In genomic region chr7:84142736-84143473, GRCm38 (mm10) we compare ENCODE assay signal across 9 mouse cellular contexts. TPM values are rescaled to one million over a fixed set of nuclear protein-coding genes. Genes with fewer than 3 reads are reported as not detected.
DNase-seq lines count a peak whose midpoint lies in the region; ATAC-seq and TF ChIP-seq lines count a peak whose summit lies in the region.
"Had no signal": no experiment of that assay in that cellular context is flagged by ENCODE, and none has a peak within 500 bp of the region (broad histone marks: within the 10 kb centered on the region; RNA-seq: fewer than 3 reads in every experiment).

No protein-coding gene starts in this region.

- no peak for TF ChIP-seq CTCF in lung, adult 2 months (IDR thresholded peaks at IDR 0.05; ENCODE audit: insufficient read depth, low read length)

- 32% methylated on average over 7 of the region's 7 CpGs for WGBS in lung, adult 2 months

- no peak overlapping the region for H3K4me3 ChIP-seq in lung, adult 2 months (replicated peaks; ENCODE audit: extremely low read depth, low read depth, low read length)

- ATAC-seq in hematopoietic stem cell, adult 5-6 weeks (replicated peaks in 1 of 2; ENCODE audit: insufficient read depth in 1 of 2, low FRiP score in 2 of 2, low TSS enrichment in 1 of 2, low read depth in 1 of 2, poor library complexity in 2 of 2, severe bottlenecking in 2 of 2) = peak; percentile 71 to 84; a peak in 3 of 4 replicates
- ATAC-seq: forebrain, embryonic 14.5 days had no signal

- peak; percentile 67 to 69 for DNase-seq in lung, adult 18-20 months
- DNase-seq in lung, adult 2 months = no peak
- peak; percentile 74 for DNase-seq in lung, postnatal 36 days
- no peak for DNase-seq in right cerebral cortex, postnatal 25 days
- DNase-seq in cerebellum, adult 9-10 months = no peak
- DNase-seq in embryo, embryonic 9.5 days (ENCODE audit: extremely low spot score) = no peak
- DNase-seq: cerebellum, adult 11-12 months had no signal

- no peak for TF ChIP-seq POLR2A in lung, adult 2 months (IDR thresholded peaks at IDR 0.05; ENCODE audit: borderline replicate concordance, extremely low read depth, low read depth, low read length)

- peaks cover 67% of the 10 kb centered on the region for H3K4me1 ChIP-seq in lung, adult 2 months (ENCODE audit: control insufficient read depth, insufficient read depth, low read length)

RNA-seq across cellular contexts. Expression of gene Abhd17c, which starts 8.8 kb away (rescaled TPM):
- polyA plus RNA-seq in lung, adult 2 months (2012; rRNA removed) = 92.8 and 98.3 TPM in 2 replicates
- 11.9 and 15.8 TPM in 2 replicates for total RNA-seq in hematopoietic stem cell, adult 5-6 weeks (2017)

RNA-seq across cellular contexts. Expression of gene Cemip, which starts 56.6 kb away (rescaled TPM):
- 0.33 and 0.65 TPM in 2 replicates for polyA plus RNA-seq in lung, adult 2 months (2012; rRNA removed)
- not detected in 2 replicates for total RNA-seq in hematopoietic stem cell, adult 5-6 weeks (2017)

Comparison
In these comparisons a context has a peak if more than half of its experiments do, and no peak if none do; other contexts are left out.
1. DNase-seq: peak in lung, adult 18-20 months (2 of 2) and lung, postnatal 36 days (single experiment); none in lung, adult 2 months (single experiment), right cerebral cortex, postnatal 25 days (single experiment), cerebellum, adult 9-10 months (single experiment) and embryo, embryonic 9.5 days (single experiment).